Mouse (Mus musculus) cerebellum, adult (tissue): ENCODE measurements at regions not wholly inside any gene's neighbourhood (a gene's known extent, or its start where the extent isn't known, plus 50 kb on each side); places are given as distances from the start of the nearest gene placed in this dataset.

Source experiments
- ATAC-seq: cut with Nextera tagmentation; 2 replicates; pipeline ENCODE4 v1.9.2; 2017; ENCODE audit warnings: mild to moderate bottlenecking, moderate library complexity, mixed read lengths; ENCODE audit not compliant: insufficient number of reproducible peaks, low FRiP score, low TSS enrichment

GRCm38 (mm10) chr10:117518793-117519669, 110.3 kb upstream of the Cpm start:
- no peak for ATAC-seq

GRCm38 (mm10) chr10:117517800-117518770, 111.2 kb upstream of the Cpm start:
- ATAC-seq, result no peak

GRCm38 (mm10) chr10:117517071-117517714, 112.1 kb upstream of the Cpm start:
- ATAC-seq, result no peak

- no peak for ATAC-seq
Measured at GRCm38 (mm10) chr10:117516510-117516909, 112.8 kb upstream of the Cpm start.

GRCm38 (mm10) chr10:117515777-117516501, 113.4 kb upstream of the Cpm start:
- ATAC-seq, result peak; percentile 67; the same call in 1 of the 2 replicates

GRCm38 (mm10) chr10:117515039-117515438, 114.3 kb upstream of the Cpm start:
- ATAC-seq, result no peak

- ATAC-seq, result no peak
Measured at GRCm38 (mm10) chr10:117513925-117514546, 115.3 kb upstream of the Cpm start.

- ATAC-seq, result no peak
Measured at GRCm38 (mm10) chr10:117512424-117513257, 116.7 kb upstream of the Cpm start.

GRCm38 (mm10) chr10:117511483-117512406, 117.6 kb upstream of the Cpm start:
- ATAC-seq, result no peak

GRCm38 (mm10) chr10:117510529-117511482, 118.5 kb upstream of the Cpm start:
- ATAC-seq, result no peak

- no peak for ATAC-seq
Measured at GRCm38 (mm10) chr10:117510224-117510486, 119.1 kb upstream of the Cpm start.

GRCm38 (mm10) chr10:117509431-117510223, 119.7 kb upstream of the Cpm start:
- ATAC-seq, result no peak

GRCm38 (mm10) chr10:117506252-117506992, 122.9 kb upstream of the Cpm start:
- ATAC-seq, result no peak

- no peak for ATAC-seq
Measured at GRCm38 (mm10) chr10:117505529-117505928, 123.8 kb upstream of the Cpm start.

- no peak for ATAC-seq
Measured at GRCm38 (mm10) chr10:117505057-117505456, 124.2 kb upstream of the Cpm start.
